Mouse (Mus musculus): ENCODE results near the gene Lim2.
"Not testable (repeated sequence)": the region's sequence is repeated elsewhere in the genome, so short reads cannot be mapped to it uniquely, and the experiment has no call there.

Gene Lim2

GRCm38 (mm10) chr7:43427406-43427805 lies at the start of gene Lim2:
Lim2 (plus strand) TSS chr7:43427670.
- no peak for DNase-seq (ENCODE audit: low spot score in 2 of 2)

- DNase-seq (ENCODE audit: low spot score in 2 of 2), result peak in 1 of 2 experiments; percentile 31
These were observed 49.2 kb upstream of the Lim2 start for GRCm38 (mm10) chr7:43378226-43378625.

- DNase-seq (ENCODE audit: low spot score in 2 of 2), result peak in 1 of 2 experiments; percentile 61
These were observed 34.9 kb upstream of the Lim2 start for GRCm38 (mm10) chr7:43392349-43393121.

GRCm38 (mm10) chr7:43399501-43399900 lies 28.0 kb upstream of the Lim2 start:
- no peak for DNase-seq (ENCODE audit: low spot score in 2 of 2)

- DNase-seq (ENCODE audit: low spot score in 2 of 2), result no peak
These were observed 24.8 kb upstream of the Lim2 start for GRCm38 (mm10) chr7:43402718-43403117.

GRCm38 (mm10) chr7:43407573-43407972 lies 19.9 kb upstream of the Lim2 start:
- no peak for DNase-seq (ENCODE audit: low spot score in 2 of 2)

GRCm38 (mm10) chr7:43408131-43408553 lies 19.3 kb upstream of the Lim2 start, which contains the start of gene Siglecg:
Siglecg (plus strand) TSS chr7:43408204.
- peak; percentile 38 to 49 for DNase-seq (ENCODE audit: low spot score in 2 of 2)

- DNase-seq (ENCODE audit: low spot score in 2 of 2), result no peak
These were observed 18.4 kb upstream of the Lim2 start for GRCm38 (mm10) chr7:43409084-43409483.

- not testable (repeated sequence) for DNase-seq (ENCODE audit: low spot score in 2 of 2)
These were observed 15.7 kb upstream of the Lim2 start for GRCm38 (mm10) chr7:43411724-43412123.

- peak in 1 of 2 experiments; percentile 32 for DNase-seq (ENCODE audit: low spot score in 2 of 2)
These were observed 10.2 kb upstream of the Lim2 start for GRCm38 (mm10) chr7:43417298-43417697.

- peak; percentile 72 to 87 for DNase-seq (ENCODE audit: low spot score in 2 of 2)
These were observed 4.4 kb upstream of the Lim2 start for GRCm38 (mm10) chr7:43422995-43423617.

GRCm38 (mm10) chr7:43423991-43424625 lies 3.4 kb upstream of the Lim2 start:
- no peak for DNase-seq (ENCODE audit: low spot score in 2 of 2)

GRCm38 (mm10) chr7:43429500-43429899 lies 2.0 kb downstream of the Lim2 start:
- DNase-seq (ENCODE audit: low spot score in 2 of 2), result no peak

GRCm38 (mm10) chr7:43432891-43433290 lies 5.4 kb downstream of the Lim2 start:
- no peak for DNase-seq (ENCODE audit: low spot score in 2 of 2)

- no peak for DNase-seq (ENCODE audit: low spot score in 2 of 2)
These were observed 7.2 kb downstream of the Lim2 start for GRCm38 (mm10) chr7:43434676-43435075.

GRCm38 (mm10) chr7:43436341-43437255 lies 9.1 kb downstream of the Lim2 start, which contains the start of gene Nkg7:
Nkg7 (plus strand) TSS chr7:43437073.
- DNase-seq (ENCODE audit: low spot score in 2 of 2), result no peak

- DNase-seq (ENCODE audit: low spot score in 2 of 2), result no peak
These were observed 11.1 kb downstream of the Lim2 start for GRCm38 (mm10) chr7:43438611-43439010.

GRCm38 (mm10) chr7:43440482-43440881 lies 13.0 kb downstream of the Lim2 start, which contains the start of gene Cldnd2:
Cldnd2 (plus strand) TSS chr7:43440782.
- no peak for DNase-seq (ENCODE audit: low spot score in 2 of 2)

- no peak for DNase-seq (ENCODE audit: low spot score in 2 of 2)
These were observed 13.6 kb downstream of the Lim2 start for GRCm38 (mm10) chr7:43441071-43441470.

- DNase-seq (ENCODE audit: low spot score in 2 of 2), result no peak
These were observed 15.2 kb downstream of the Lim2 start for GRCm38 (mm10) chr7:43442684-43443083.
